Mouse (Mus musculus) neutrophil, adult 5-6 weeks (primary cell): ENCODE measurements around the gene Zfr. TPM values are rescaled to one million over a fixed set of nuclear protein-coding genes. Genes with fewer than 3 reads are reported as not detected.

Experiments used
- ATAC-seq: fragments of 151-379, 151-347 bp; 2 replicates; pipeline ENCODE4 v1.8.0; 2017; ENCODE audit warnings: mild to moderate bottlenecking, moderate TSS enrichment; ENCODE audit not compliant: insufficient number of reproducible peaks, poor library complexity, low FRiP score, severe bottlenecking; ENCODE audit errors: extremely low read depth
- total RNA-seq: library from RNA; stranded (forward); fragments of 200-1000 nt; gene quantifications from 2 replicates; pipeline ENCODE4 v1.2.3, GENCODE M21; 2017

Gene Zfr
- total RNA-seq: 71.1 and 83.7 TPM in 2 replicates

DNA sequence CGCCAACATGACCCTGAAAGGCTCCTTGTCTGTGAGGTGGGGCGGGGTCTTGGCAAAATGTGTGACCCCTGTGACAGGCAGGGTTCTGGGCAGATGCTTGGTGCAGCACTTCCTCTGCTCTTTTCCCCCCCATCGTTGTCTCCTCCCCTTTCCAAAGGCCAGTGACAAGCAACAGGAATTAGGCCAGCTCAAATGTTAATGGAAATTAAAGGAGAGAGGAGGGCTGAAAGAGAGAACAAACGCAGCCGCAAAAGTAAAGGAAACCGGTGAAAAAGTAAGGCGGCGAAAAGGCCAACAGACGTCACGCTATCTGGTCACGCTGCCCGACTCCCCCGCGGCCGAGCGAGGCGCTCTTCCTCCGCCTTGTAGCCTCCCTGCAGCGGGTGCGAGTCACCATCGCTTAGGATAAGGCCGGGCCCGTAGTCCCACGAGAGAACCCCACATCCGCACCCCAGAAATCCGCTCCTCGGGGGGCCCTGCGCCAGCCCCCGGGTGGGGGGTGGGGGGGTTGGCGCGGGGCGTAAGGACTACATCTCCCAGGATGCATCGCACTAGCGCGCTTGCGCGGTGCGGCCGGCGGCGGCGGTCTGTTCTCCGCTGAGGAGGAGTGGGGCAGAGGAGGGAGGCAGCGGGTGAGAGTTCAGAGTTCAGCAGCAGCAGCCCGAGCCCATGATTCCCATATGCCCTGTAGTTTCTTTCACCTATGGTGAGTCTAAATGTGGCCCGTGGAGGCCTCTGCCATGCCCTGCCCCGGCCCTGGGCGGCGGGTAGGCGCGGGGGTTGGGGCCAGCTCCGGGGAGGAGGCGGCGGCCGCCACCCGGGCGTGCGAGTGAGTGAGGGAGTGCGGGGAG is at the start of gene Zfr:
TSS of gene Zfr (plus strand) at position 590 of the 851 bp plus-strand sequence.
- peak; percentile 83 for ATAC-seq

GRCm38 (mm10) chr15:12067971-12068370 is 49.7 kb upstream of the Zfr start:
- ATAC-seq: no peak

- ATAC-seq: no peak
These were observed 49.0 kb upstream of the Zfr start for GRCm38 (mm10) chr15:12068395-12069218.

DNA sequence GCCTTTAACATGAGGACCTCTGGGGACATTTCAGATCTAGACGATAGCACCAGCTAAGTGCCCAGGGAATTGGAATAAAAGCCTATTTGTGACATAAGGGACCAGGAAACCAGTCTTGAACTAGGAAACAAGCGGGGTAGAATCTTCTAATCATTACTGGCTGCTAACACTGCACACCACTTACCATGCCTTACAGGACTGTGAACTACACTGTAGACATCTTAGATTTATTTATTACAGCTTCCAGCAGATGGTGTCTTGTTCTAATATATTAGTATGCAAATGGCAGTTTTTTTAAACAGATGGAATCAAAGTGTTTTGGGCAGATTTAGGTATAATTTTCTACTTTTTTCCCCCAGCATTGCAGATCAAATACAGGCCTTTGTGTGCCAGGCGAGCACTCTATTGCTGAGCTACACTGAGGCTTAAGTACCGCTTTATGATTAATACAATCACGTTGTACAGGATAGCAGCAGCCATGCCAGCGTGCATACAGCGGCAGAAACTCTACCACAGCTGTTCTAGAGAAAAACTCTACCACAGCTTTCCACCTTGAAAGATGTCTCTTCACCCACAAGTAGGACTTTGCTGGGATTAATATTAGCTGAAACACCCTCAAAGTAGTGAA is 44.8 kb upstream of the Zfr start:
- no peak for ATAC-seq

- no peak for ATAC-seq
These were observed 43.2 kb upstream of the Zfr start for GRCm38 (mm10) chr15:12074426-12074825.

DNA sequence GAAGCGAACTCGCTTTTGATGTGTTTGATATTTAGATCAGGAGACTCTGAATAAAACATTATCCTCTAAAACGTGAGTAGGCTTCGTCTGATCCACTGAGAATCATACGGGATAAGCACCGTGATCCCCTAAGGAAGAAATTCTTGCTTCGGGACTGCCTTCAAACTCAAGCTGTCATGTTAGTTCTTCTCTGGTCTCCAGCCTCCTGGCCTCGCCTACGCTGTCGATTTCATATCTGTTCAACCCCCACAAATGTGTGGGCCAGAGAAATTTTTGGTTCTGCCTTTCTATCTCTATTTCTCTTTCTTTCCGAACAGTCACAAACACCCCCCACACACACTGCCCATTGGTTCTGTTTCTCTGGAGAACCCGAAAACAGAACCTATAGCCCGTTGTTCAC is 35.3 kb upstream of the Zfr start:
- ATAC-seq: no peak

- ATAC-seq: no peak
These were observed 33.5 kb upstream of the Zfr start for GRCm38 (mm10) chr15:12084164-12084563.

DNA sequence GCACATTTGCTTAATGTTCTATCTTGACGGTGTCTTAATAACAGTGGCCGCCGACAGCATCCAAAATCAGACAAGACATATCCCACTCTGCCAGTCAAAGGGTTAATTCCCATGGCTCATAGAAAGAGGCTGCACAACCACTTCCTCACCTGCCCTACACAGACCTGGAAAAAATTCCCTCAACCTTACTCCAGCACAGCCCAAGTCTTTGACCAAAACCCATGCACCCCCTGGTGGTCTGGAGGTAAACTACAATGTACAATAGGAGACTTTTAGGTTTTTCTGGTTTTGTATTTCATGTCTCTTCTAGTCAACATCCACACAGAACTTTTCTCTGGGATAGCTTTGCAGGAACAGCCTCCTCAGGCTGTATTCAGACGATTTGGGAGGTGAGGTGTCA is 32.8 kb upstream of the Zfr start:
- ATAC-seq: 0 out of 2 replicates have a peak, but pooled peaks have one; percentile 48

- no peak for ATAC-seq
These were observed 30.0 kb upstream of the Zfr start for GRCm38 (mm10) chr15:12087634-12088033.

- no peak for ATAC-seq
These were observed 29.5 kb upstream of the Zfr start for GRCm38 (mm10) chr15:12088091-12088490.

GRCm38 (mm10) chr15:12090087-12090486 is 27.5 kb upstream of the Zfr start:
- ATAC-seq: no peak

DNA sequence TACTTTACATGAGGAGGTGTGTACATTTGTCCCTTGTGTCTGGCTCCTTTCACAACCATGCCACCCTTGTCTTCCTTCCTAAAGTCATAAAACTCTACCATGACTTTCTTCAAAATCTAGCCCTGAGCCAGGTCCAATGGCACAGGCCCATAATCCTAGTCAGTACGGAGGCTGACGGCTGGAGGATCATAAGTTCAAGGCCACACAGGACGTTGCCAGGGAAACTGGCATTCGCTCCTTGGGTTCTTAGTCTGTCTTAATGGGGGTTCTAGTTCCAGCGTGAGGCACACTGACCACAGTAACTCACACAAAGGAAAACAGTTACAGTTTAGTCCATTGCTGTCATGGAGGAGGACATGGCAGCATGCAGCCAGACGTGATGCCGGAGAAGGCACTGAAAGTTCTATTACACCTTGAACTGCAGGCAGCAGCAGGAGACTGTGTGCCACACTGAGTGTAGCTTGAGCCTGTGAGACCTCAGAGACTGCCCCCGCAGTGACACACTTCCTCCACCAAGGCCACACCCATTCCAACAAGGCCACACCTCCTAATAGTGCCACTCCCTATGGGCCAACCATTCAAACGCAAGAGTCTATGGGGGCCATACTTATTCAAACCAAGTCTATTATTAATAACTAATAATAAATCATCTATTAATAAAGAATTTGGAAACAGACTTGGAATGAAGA is 26.5 kb upstream of the Zfr start:
- no peak for ATAC-seq

GRCm38 (mm10) chr15:12091781-12092458 is 25.7 kb upstream of the Zfr start:
- ATAC-seq: peak; percentile 80; the same call in 1 of the 2 replicates

DNA sequence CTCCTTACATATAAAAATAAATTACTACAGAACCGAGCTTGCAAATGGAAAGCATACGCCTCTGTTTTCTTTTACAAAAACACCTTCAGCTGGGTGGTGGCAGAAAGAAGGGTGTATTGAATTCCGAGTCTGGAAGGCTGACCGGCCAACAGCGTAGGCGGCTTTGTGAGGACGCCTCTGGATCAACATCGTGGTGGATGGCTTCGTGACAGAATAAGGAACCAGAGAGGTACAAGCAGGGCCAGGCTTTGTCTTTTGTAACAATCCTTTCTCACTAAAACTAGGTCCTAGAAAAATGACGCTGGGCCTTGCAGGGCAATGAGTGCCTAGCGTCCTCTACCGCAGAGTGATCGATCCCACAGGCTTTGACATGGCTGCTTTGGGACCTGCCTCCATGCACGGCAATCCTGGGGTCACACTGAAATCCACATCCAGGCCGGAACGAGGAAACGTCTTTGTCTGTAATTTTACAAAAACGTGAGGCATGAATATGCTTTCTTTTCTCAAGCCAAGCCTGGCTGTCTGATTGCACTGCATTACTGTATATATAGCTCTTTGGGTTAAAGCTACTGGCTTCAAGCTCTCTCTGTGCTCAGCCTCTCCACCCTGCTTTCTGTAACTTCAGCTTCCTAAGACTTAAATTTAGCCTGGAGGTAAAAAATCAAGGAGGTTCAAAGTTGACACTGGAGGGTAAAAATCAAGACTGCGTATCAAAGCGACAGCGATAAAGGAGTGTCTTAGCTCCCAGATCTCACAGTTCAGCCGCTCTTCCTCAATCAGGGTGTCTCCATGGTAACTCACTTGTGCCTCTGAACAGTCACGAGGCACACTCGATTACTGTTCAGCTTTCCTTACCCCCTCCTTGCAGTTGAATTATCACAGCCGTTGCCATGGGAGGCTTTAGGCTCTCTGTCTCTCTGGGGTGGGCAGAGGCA is 24.3 kb upstream of the Zfr start:
- no peak for ATAC-seq

GRCm38 (mm10) chr15:12093961-12094566 is 23.6 kb upstream of the Zfr start:
- no peak for ATAC-seq

DNA sequence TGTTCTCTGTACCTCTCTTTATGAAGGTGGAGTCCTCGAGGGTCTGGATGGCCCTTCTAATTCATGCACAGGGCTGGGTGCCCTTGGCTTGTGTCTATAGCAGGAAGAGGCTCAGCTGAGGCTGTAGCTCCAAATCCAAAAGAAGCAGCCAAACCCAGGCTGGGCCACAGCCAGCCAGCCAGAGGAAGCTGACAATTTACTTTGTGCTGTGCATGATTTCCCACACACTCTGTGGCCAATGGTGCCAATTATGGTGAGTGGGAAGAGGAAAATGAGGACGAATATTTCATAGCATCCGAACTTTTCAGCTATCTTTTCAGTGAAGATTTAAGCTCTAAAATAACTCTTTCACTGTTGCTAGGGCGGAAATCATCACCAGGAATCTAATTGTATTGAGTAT is 21.2 kb upstream of the Zfr start:
- no peak for ATAC-seq

DNA sequence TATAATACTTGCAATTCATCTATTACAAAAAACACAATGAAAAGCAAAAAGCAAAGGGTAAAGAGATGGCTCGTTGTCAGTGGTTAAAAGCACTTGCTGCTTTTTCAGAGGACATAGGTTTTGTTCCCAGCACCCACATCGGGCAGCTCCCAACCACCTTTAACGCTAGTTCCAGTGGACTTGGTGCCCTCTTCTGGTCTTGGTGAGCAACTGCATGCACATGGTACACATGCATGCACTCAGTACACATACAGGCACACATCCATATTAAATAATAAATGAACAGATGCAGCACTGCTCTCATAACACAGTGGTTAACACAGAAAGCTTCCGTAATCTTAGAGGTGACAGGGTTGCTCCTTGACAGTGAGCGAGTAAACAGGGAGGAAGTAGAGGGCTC is 20.3 kb upstream of the Zfr start:
- no peak for ATAC-seq
